Mouse (Mus musculus) cerebellum, adult 8-10 months (tissue): ENCODE measurements around the gene Ppm1h.

Source experiments
- DNase-seq: peaks from one replicate; pipeline ENCODE4 v3.0.0; 2022

Ppm1h gene

DNA sequence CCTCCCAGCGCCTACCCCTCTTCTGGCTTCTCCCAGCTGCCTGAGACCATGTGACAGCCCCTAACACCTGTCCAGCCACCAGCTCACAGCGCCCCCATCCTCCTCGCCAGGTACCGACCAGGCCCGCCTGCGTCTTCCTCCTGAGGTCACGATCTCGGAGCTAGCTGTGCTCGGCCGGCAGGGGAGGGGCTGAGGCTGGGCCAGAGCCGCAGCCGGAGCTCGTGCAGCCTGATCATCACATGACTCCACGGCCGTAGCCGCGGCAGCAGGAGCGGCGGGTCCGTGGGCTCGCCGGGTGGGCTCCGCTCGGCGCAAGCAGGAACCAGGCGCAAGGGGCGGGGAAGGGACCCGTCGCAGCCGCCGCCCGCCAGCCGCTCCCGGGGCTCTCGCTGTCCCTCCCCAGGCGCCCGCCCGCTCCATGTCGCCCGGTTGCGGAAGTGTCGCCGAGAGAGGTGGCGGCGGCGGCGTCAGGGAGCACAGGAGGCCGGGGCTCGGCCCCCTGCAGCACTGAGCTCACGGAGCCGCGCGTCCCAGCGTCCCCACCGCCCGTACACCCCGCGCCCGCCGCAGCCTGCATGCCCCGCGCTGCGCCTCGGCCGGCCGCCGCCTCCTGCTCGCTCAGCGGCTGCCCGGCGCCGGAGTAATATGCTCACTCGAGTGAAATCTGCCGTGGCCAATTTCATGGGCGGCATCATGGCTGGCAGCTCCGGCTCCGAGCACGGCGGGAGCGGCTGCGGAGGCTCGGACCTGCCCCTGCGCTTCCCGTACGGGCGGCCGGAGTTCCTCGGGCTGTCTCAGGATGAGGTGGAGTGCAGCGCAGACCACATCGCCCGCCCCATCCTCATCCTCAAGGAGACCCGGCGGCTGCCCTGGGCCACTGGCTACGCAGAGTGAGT is at the start of gene Ppm1h:
Gene Ppm1h, plus strand, starts transcription at position 222 of the 896 bp plus-strand sequence.
- peak; percentile 72 for DNase-seq

GRCm38 (mm10) chr10:122629003-122629402 is 49.6 kb upstream of the Ppm1h start:
- DNase-seq, result no peak

DNA sequence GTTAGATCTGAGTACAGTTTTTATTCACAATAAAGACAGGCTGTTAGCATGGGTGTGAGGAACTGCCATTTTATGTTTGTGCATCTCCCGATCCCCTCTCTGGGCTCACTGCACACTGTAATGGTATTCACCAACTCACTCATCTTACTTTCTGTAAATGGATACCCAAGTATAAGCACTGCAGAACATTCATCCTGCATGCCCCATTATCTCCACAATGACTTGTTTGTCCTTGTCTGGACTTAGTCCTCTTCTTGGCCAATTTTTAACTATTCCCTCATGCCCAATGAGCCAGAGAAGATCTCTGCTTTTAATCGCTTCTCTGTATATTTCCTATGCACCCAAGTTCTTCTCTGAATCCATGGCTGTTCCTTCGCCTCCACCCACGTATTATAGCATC is 38.7 kb upstream of the Ppm1h start:
- no peak for DNase-seq

DNA sequence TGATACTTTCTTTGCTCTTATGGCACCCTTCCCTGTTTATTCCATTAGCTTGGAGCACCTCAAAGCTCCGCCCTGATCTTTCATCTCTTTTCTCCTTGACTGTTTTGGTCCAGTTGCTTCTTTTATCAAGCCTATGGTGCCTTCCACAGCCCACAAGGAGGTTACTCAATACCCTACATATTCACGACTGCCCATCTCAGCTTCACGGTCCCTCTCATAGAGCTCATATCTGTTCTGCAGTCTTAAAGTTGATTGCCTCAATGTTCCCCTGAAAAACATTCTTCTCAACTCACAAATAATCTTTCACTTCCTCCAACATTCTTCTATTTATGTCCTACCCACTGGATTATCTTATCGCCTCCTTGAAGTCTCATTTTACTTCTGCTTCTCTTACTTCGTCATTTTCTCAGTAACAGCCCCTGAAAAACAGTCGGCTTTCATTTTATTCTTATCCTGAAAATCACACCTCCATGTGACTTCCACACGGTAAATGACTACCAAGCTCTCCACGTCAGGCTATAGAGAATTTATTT is 37.2 kb upstream of the Ppm1h start:
- no peak for DNase-seq

GRCm38 (mm10) chr10:122642125-122642524 is 36.4 kb upstream of the Ppm1h start:
- DNase-seq, result no peak

DNA sequence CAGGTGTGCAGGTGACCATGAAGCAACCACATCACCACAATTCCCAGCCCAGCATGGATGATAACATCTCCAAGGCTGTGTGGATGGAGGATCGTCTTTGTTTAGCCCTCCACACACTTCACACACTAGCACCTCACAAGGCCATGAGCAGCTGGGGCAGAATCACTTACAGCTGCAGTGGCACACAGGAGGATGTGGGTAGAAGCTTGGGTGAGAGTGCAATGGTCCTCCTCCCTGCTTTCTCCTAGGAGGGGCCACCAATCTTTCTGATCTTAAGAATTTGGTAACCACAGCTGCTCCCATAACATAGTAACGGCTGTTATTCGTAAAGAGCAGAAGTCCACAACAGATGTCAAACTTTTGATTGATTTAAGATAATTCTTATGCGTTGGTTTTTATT is 26.6 kb upstream of the Ppm1h start:
- no peak for DNase-seq

DNA sequence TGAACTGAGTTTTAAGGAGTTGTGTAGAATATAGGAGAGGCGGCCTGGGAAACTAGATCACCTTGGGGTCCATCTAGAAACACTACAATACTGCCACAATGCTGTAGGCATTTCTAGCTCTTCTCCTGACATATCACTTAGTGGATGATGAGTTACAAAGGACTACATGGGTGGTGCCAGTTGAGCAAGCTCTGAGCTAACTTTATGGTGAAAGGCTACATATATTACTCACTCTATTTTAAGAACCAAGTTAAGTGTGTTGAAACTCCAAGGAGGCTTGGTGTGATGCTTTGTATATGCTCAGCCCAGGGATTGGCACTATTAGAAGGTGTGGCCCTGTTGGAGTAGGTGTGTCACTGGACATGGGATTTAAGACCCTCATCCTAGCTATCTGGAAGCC is 26.0 kb upstream of the Ppm1h start:
- no peak for DNase-seq

DNA sequence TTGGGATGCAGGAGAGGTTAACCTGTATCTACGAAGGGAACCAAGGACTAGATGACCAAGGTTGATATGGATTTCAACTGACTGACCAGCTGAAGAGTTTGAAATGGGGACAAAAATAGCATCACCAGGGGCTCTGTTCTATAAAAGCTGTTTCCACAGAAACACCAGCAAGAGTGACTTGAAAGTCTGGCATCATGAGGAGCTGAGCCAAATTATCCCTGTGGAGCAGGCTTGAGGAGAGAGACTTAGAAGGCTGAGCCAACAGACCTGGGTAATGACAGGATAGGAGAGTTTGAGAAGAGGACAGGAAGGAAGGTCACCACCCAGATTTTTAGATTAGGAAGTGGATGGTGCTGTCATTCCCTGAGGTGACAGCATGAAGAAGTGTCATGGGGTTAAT is 12.9 kb upstream of the Ppm1h start:
- no peak for DNase-seq

DNA sequence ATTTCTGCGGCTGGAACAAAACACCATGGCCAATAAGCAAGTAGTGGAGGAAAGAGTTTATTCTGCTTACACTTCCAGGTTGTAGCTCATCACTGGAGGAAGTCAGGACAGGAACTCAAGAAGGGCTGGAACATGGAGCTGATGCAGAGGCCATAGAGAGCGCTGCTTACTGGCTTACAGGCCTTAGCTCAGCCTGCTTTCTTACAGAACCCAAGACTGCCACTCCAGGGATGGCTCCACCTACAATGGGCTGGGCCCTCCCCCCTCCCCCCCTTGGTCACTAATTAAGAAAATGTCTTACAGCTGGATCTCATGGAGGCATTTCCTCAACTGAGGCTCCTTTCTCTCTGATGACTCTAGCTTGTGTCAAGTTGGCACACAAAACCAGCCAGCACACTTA is 7.3 kb upstream of the Ppm1h start:
- no peak for DNase-seq

GRCm38 (mm10) chr10:122672044-122672443 is 6.5 kb upstream of the Ppm1h start:
- no peak for DNase-seq

DNA sequence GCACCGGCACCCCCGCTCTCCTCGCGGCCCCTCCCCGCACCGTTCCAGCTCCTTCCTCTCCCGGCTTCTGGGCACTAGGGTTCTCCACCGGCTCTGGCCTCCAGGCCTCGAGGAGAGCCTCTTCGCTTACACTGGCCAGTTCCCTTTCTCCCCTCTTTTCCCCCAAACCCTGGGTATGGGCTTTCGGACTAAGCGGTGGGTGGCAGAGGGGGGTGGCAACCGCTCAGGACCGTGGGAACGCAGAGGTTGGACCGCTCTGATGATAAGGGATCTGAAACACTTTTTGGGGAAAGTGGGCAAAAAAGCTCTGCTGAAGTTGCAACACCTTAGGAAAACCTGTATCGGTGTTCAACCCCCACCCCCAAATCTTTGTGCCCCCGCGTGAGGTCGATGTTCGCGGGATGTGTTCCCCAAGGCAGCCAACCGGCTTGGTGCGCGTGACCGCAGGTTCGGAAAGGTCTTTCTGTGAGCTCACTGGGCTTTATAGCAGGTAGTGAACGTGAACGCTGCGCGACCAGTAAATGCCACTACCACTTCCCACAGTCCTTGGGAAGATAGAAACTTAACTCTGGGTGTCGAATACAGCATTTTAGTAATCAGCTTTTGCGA is 979 bp downstream of the Ppm1h start:
- DNase-seq, result peak; percentile 48

DNA sequence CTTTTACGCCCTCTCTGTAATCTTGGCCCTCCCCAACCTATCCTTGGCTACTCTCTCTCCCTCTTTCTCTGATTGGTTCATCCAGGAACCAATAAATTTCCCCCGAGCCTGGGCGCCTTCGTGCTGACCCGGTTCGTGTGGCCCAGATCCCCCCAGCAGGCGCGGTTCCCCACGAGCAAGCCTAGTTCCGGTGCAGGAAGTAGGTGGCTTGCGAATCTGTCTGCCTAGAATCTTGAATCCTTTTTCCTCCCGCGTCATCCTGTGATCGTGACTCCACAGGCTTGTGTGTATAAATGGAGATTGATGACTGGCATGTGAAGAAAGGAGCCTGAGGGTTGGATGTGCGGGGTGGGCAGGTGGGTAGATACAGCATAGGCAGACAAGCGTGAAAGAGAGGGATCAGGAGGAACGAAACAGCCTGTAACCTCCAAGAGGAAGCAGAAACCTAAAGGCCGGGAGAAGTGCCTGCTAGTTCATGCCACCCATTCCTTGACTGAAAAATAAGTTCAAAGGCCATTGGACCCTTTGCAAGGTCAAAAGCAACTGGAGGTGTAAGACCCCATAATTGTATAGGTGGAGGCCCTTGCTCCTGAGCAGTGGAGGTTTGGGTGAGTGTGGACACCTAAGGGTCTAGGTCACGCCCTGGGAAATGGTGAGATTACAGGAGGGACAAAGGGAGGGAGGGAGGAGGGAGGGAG is 2.0 kb downstream of the Ppm1h start:
- peak; percentile 65 for DNase-seq

GRCm38 (mm10) chr10:122681085-122681408 is 2.5 kb downstream of the Ppm1h start:
- DNase-seq, result no peak

GRCm38 (mm10) chr10:122683819-122684330 is 5.3 kb downstream of the Ppm1h start:
- no peak for DNase-seq

DNA sequence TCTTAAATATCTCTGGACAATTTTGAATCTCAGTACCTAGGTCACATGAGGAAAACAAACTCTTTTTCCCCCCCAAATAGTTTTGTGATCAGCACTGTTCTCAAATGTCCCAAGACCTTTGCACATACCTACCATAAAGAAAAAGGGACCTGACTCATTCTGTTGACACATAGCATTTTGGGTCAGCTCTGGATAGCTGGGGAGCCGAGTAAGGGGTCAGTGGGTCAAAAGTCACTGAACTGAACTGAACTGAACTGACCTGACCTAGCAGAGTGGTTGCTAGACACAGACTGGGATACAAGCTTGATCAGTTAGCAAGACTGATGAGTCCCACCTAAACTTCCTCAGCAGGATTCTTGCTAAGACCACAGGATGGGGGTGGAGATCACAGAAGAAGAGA is 6.7 kb downstream of the Ppm1h start:
- no peak for DNase-seq

DNA sequence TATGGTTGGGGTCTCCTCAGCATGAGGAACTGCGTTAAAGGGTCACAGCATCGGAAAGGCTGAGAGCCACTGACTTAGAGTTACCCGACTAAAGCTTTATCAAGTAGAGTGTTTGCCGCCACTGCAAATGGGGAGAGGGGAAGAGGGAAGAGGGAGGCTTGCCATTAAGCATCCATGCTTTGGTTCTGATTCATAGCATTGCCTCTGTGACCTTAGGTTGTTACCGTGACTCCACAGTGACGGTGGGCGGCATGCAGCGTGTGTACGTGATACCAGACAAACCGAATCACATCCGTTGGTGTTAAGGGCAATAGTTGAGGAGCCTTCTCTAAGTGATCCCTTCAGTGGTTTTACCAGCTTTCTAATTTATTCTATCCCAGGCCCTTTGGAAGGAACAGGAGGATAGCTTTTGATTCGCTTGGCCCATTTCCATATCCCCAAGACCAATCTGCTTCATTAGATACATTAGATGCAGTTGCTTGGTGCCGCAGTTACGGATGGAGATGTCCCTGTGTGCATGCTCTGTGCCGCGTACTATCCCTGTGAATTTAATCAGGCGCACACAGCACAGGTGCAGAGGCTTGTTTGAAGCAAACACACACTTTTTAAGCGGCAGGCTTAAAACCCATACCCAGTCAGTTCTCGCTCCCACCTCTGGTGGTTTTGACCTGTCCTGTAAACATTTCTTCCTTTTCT is 7.4 kb downstream of the Ppm1h start:
- DNase-seq, result no peak

GRCm38 (mm10) chr10:122690698-122691097 is 12.1 kb downstream of the Ppm1h start:
- no peak for DNase-seq

GRCm38 (mm10) chr10:122693158-122693777 is 14.7 kb downstream of the Ppm1h start:
- DNase-seq, result peak; percentile 77

- DNase-seq, result no peak
Observed at GRCm38 (mm10) chr10:122693911-122694618, 15.5 kb downstream of the Ppm1h start.

GRCm38 (mm10) chr10:122696335-122696734 is 17.8 kb downstream of the Ppm1h start:
- no peak for DNase-seq

DNA sequence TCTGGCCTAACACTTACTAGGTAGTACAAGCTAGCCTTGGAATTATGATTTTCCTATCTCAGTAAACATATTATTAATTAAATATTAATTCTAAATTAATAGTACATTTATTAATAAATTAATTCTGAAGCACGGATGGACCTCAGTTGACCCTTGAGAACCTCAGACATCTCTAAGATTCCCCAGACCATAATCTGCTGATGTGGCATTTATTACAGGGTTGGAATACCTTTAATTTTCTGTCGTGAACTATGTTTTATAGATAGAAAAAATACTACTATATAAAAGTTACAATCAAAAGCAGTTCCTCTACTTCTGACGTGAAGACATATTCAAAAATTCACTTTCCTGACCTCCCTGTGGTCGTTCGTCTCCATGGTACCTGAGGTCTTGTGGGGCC is 19.8 kb downstream of the Ppm1h start:
- DNase-seq, result no peak

GRCm38 (mm10) chr10:122704901-122705300 is 26.3 kb downstream of the Ppm1h start:
- no peak for DNase-seq
